Mouse (Mus musculus) liver, embryonic 13.5 days (tissue): ENCODE results near the gene Fam193a. TPM values are rescaled to one million over a fixed set of nuclear protein-coding genes. Genes with fewer than 3 reads are reported as not detected.

Experiments used
- ATAC-seq: fragments of 200-750 bp; cut with Nextera tagmentation; 2 replicates; pipeline ENCODE4 v1.8.0; 2017; ENCODE audit warnings: low read depth, mild to moderate bottlenecking, moderate number of reproducible peaks, moderate library complexity
- DNase-seq: peaks from one replicate; pipeline ENCODE4 v3.0.0; 2022
- H3K27ac ChIP-seq: fragments of 300-500 bp; sonication (generic); 2 replicates; pipeline ENCODE4 v1.5.1; 2015; ENCODE audit warnings: moderate library complexity, mild to moderate bottlenecking, inconsistent platforms
- H3K27me3 ChIP-seq: fragments of 300-500 bp; sonication (generic); 2 replicates; pipeline ENCODE4 v1.6.1; 2015; ENCODE audit warnings: mild to moderate bottlenecking, inconsistent platforms
- H3K36me3 ChIP-seq: fragments of 300-500 bp; sonication (generic); 2 replicates; pipeline ENCODE4 v1.6.1; 2015; ENCODE audit warnings: mild to moderate bottlenecking, inconsistent platforms
- H3K4me1 ChIP-seq: fragments of 300-500 bp; sonication (generic); replicated peaks from 2 replicates; pipeline ENCODE4 v1.6.1; 2015; ENCODE audit warnings: inconsistent platforms
- H3K4me2 ChIP-seq: fragments of 300-500 bp; sonication (generic); 2 replicates; pipeline ENCODE4 v1.6.1; 2015; ENCODE audit warnings: inconsistent platforms, mild to moderate bottlenecking, moderate library complexity
- H3K4me3 ChIP-seq: fragments of 300-500 bp; sonication (generic); replicated peaks from 2 replicates; pipeline ENCODE4 v1.5.1; 2015; ENCODE audit warnings: mild to moderate bottlenecking, inconsistent platforms
- H3K9ac ChIP-seq: fragments of 300-500 bp; sonication (generic); 2 replicates; pipeline ENCODE4 v1.6.1; 2015; ENCODE audit warnings: mild to moderate bottlenecking, inconsistent platforms
- H3K9me3 ChIP-seq: fragments of 300-500 bp; sonication (generic); replicated peaks from 2 replicates; pipeline ENCODE4 v1.6.1; 2016; ENCODE audit warnings: inconsistent platforms
- WGBS: fragments of 180-500 bp; shearing (Covaris S2); methylation state at CpG from one replicate; pipeline ENCODE4 v1.1.7; 2015; ENCODE audit not compliant: insufficient replicate concordance; 5-methylcytosine and 5-hydroxymethylcytosine counted together
- polyA plus RNA-seq: library from polyadenylated mRNA; unstranded; fragments of >200 nt; fragmentation: Nextera tagmentation; extraction: Ambion mirVana; gene quantifications from 2 replicates; pipeline ENCODE4 v1.2.1, GENCODE M21; 2015

Fam193a gene
- polyA plus RNA-seq, 1 experiment from 2014 or later: 3.8 TPM

DNA sequence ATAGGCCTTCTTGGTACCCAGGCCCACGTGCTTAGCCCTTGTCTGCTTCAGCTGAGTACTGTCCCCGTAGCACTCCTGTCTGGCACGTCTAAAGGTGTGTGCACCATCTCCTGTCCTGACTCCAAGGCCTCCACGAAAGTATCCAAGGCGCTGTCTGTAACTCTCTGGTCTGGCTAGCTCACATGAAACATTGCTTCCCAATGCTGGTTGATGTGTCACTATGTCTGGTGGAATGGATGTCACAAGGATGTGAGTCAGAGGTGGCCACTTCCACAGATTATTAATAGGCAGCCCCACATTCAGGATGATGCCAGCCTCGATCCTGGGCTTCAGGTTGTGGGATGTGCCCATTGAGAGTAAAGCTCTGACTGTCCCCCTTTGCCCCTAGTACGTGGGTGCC is 166.1 kb downstream of the Fam193a start:
- H3K4me3 ChIP-seq: no peak overlapping the region
- DNase-seq (no peak), ATAC-seq (no peak)
- no peaks in the 10 kb centered on the region for H3K9me3 ChIP-seq
- H3K27ac ChIP-seq: no peak overlapping the region
- no peak overlapping the region for H3K4me2 ChIP-seq
- H3K27me3 ChIP-seq: no peaks in the 10 kb centered on the region
- H3K36me3 ChIP-seq: no peaks in the 10 kb centered on the region
- H3K9ac ChIP-seq: no peak overlapping the region
- peaks cover 45% of the 10 kb centered on the region for H3K4me1 ChIP-seq
- WGBS: 69% methylated on average over 7 of the region's 7 CpGs

Other genes with a start within 250 kb of the Fam193a start
- 0.64 and 0.97 TPM in 2 replicates for gene Poln, start 200.5 kb upstream of the Fam193a start, polyA plus RNA-seq
- gene Haus3, start 200.4 kb upstream of the Fam193a start, polyA plus RNA-seq: 31.0 and 42.5 TPM in 2 replicates
- gene Mxd4, start 182.2 kb upstream of the Fam193a start, polyA plus RNA-seq: 3.2 and 3.8 TPM in 2 replicates
- gene Zfyve28, start 81.5 kb upstream of the Fam193a start, polyA plus RNA-seq: 0.02 TPM in 1 of 2 replicates, not detected in the other
- gene Cfap99, start 81.3 kb upstream of the Fam193a start, polyA plus RNA-seq: not detected in 2 replicates
- 79.1 and 89.1 TPM in 2 replicates for gene Rnf4, start 33.6 kb upstream of the Fam193a start, polyA plus RNA-seq
- gene Tnip2, start 144.1 kb downstream of the Fam193a start, polyA plus RNA-seq: 5.4 and 6.6 TPM in 2 replicates
- 2.4 and 4.4 TPM in 2 replicates for gene Sh3bp2, start 155.9 kb downstream of the Fam193a start, polyA plus RNA-seq
- 124 and 133 TPM in 2 replicates for gene Add1, start 203.7 kb downstream of the Fam193a start, polyA plus RNA-seq